Comparison of ENCODE assay signal across 8 mouse cellular contexts in genomic region chr4:24249243-24249970, GRCm38 (mm10).
DNase-seq lines count a peak whose midpoint lies in the region; ATAC-seq lines count a peak whose summit lies in the region.

No protein-coding gene starts in this region.

- no peak for DNase-seq in frontal cortex, postnatal 14 days (ENCODE audit: low spot score in 2 of 2)
- peak; percentile 84 for DNase-seq in midbrain, embryonic 11.5 days (ENCODE audit: low spot score, missing footprints)
- DNase-seq in embryo, embryonic 11.5 days (ENCODE audit: low read depth, low spot score): peak; percentile 9
- peak; percentile 61 for DNase-seq in retina, postnatal 1 day
- no peak for DNase-seq in ovary, postnatal 10 days (ENCODE audit: low spot score)

- H3K4me3 ChIP-seq in midbrain, embryonic 11.5 days (ENCODE audit: low read depth, low read length): no peak overlapping the region
- no peak overlapping the region for H3K4me3 ChIP-seq in midbrain, embryonic 15.5 days

- no peak overlapping the region for H3K27ac ChIP-seq in midbrain, embryonic 11.5 days (ENCODE audit: low read depth, low read length)
- no peak overlapping the region for H3K27ac ChIP-seq in midbrain, embryonic 15.5 days

- H3K36me3 ChIP-seq in midbrain, embryonic 11.5 days (ENCODE audit: control insufficient read depth, insufficient read depth, low read length): no peaks in the 10 kb centered on the region
- H3K36me3 ChIP-seq in midbrain, embryonic 15.5 days (replicated peaks): no peaks in the 10 kb centered on the region

- H3K27me3 ChIP-seq in midbrain, embryonic 11.5 days (ENCODE audit: control insufficient read depth, insufficient read depth, low read length): no peaks in the 10 kb centered on the region
- H3K27me3 ChIP-seq in midbrain, embryonic 15.5 days (replicated peaks): no peaks in the 10 kb centered on the region

- H3K4me2 ChIP-seq in midbrain, embryonic 11.5 days: no peak overlapping the region
- H3K4me2 ChIP-seq in midbrain, embryonic 15.5 days: no peak overlapping the region

- no peak overlapping the region for H3K9ac ChIP-seq in midbrain, embryonic 11.5 days (ENCODE audit: low read length)
- H3K9ac ChIP-seq in midbrain, embryonic 15.5 days: no peak overlapping the region

- peak; percentile 95 for ATAC-seq in frontal cortex, adult (ENCODE audit: low TSS enrichment)
- no peak for ATAC-seq in midbrain, embryonic 11.5 days (ENCODE audit: low FRiP score)
- no peak for ATAC-seq in midbrain, embryonic 15.5 days (replicated peaks)
- ATAC-seq in monocyte, adult 5-6 weeks (replicated peaks; ENCODE audit: insufficient number of reproducible peaks, low FRiP score, low TSS enrichment, poor library complexity, severe bottlenecking): no peak

- no peaks in the 10 kb centered on the region for H3K4me1 ChIP-seq in midbrain, embryonic 11.5 days (ENCODE audit: control insufficient read depth, insufficient read depth, low read length)
- peaks cover 3% of the 10 kb centered on the region; the same call in 1 of the 2 replicates for H3K4me1 ChIP-seq in midbrain, embryonic 15.5 days

- H3K9me3 ChIP-seq in midbrain, embryonic 11.5 days (ENCODE audit: control insufficient read depth, low read length): no peaks in the 10 kb centered on the region
- no peaks in the 10 kb centered on the region for H3K9me3 ChIP-seq in midbrain, embryonic 15.5 days

- 42% methylated on average over 6 of the region's 6 CpGs for WGBS in midbrain, embryonic 11.5 days
- 36% methylated on average over 6 of the region's 6 CpGs for WGBS in midbrain, embryonic 15.5 days

Comparison
In these comparisons a context has a peak if more than half of its experiments do, and no peak if none do; other contexts are left out.
1. DNase-seq: peak in midbrain, embryonic 11.5 days (single experiment), embryo, embryonic 11.5 days (single experiment) and retina, postnatal 1 day (single experiment); none in frontal cortex, postnatal 14 days (0 of 2) and ovary, postnatal 10 days (single experiment).